Mouse (Mus musculus): ENCODE results near the gene Plekha5. TPM values are rescaled to one million over a fixed set of nuclear protein-coding genes. Genes with fewer than 3 reads are reported as not detected.
"Not testable (repeated sequence)": the region's sequence is repeated elsewhere in the genome, so short reads cannot be mapped to it uniquely, and the experiment has no call there.

Plekha5 gene
- polyA plus RNA-seq, 1 experiment from 2014 or later = 51.4 TPM

DNA sequence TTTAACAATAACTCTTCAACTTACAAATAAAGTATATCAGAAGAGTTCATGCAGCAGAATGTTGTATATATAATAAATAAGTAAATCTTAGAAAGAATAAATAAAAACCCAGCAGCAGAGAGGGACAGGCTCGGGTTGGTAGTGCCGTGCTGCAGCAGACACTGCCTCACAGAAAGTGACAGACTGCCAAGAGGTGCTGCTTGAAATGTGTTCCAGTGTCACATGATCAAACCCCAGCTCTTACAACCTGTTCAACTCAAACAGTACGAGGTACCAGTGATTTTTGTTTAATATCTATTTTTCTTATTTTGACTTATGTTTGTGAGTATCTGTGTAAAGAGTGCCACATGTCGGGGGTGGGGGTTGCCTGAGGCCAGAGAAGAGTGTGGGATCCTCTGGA, 75.1 kb downstream of the Plekha5 start:
- Histone ChIP-seq H3K4me3 (replicated peaks) (no peak overlapping the region), H3K27ac (no peak overlapping the region), H3K9me3 (no peaks in the 10 kb centered on the region), H3K36me3 (replicated peaks) (peaks cover 11% of the 10 kb centered on the region), H3K4me1 (no peaks in the 10 kb centered on the region), H3K27me3 (no peaks in the 10 kb centered on the region), H3K9ac (no peak overlapping the region), H3K4me2 (no peak overlapping the region)
- WGBS = 88% methylated on average over 4 of the region's 4 CpGs
- ATAC-seq (ENCODE audit: low FRiP score) = no peak

DNA sequence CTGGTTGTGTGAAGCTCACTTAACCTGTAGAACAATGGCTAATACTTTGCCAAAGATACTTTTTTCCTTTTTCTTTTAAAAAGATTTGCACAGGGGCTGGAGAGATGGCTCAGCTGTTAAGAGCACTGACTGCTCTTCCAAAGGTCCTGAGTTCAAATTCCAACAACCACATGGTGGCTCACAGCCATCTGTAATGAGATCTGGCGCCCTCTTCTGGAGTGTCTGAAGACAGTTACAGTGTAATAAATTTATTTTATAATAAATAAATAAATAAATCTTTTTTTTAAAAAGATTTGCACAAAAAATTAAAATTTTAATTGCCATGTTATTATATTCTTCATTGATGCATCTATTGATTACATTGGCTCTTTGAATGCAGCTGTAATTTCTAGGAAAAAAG, 77.0 kb downstream of the Plekha5 start:
- H3K9ac ChIP-seq; H3K4me2 ChIP-seq; H3K4me3 ChIP-seq (replicated peaks); H3K27ac ChIP-seq; H3K9me3 ChIP-seq; H3K27me3 ChIP-seq; ATAC-seq (ENCODE audit: low FRiP score); H3K4me1 ChIP-seq: not testable (repeated sequence)
- H3K36me3 ChIP-seq (replicated peaks) = peaks cover 11% of the 10 kb centered on the region
- WGBS = 87% methylated on average over 1 of the region's 1 CpGs

DNA sequence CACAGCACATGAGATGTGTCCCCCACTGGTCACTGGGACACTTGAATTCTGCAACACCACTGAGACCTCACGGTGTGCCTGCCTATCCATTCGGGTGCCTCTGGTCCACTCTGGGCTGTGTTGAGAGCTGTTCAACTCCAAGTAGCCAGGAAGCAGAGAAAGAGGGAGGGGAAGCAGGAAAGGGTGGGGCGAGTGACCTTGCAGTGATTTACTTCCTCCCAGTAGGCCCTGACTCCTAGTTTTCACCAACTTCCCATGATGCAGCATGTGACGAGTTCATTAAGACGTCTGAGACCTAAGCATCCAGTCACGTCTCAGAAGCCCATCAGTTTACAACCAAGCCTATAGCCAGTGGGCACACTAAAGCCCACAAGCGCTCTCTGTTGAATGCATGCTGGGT, 78.0 kb downstream of the Plekha5 start:
- 91% methylated on average over 7 of the region's 7 CpGs for WGBS
- H3K4me3 ChIP-seq (replicated peaks) = no peak overlapping the region
- no peaks in the 10 kb centered on the region for H3K4me1 ChIP-seq
- peaks cover 11% of the 10 kb centered on the region for H3K36me3 ChIP-seq (replicated peaks)
- H3K9me3 ChIP-seq = no peaks in the 10 kb centered on the region
- H3K9ac ChIP-seq = no peak overlapping the region
- no peak for ATAC-seq (ENCODE audit: low FRiP score)
- H3K4me2 ChIP-seq = no peak overlapping the region
- H3K27ac ChIP-seq = no peak overlapping the region
- no peaks in the 10 kb centered on the region for H3K27me3 ChIP-seq

DNA sequence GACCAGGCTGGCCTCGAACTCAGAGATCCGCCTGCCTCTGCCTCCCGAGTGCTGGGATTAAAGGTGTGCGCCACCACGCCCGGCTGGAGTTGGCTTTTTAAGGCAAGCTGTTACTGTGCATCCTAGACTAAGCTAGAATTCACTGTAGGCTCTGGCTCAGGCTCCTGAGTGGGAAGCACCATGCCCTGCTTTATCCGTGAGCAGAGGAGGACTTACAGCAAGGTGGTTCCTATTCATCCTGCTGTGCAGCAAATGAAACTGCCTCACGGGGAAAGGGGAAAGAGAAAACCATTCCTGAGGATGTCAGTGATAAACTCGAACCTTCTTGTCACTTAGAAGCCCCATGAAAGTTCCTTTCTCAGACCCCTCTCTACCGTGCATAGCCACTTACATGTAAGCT, 80.9 kb downstream of the Plekha5 start:
- H3K27me3 ChIP-seq = no peaks in the 10 kb centered on the region
- no peak overlapping the region for H3K9ac ChIP-seq
- WGBS = 89% methylated on average over 10 of the region's 10 CpGs
- no peaks in the 10 kb centered on the region for H3K9me3 ChIP-seq
- peaks cover 11% of the 10 kb centered on the region for H3K36me3 ChIP-seq (replicated peaks)
- no peak overlapping the region for H3K27ac ChIP-seq
- peaks cover 14% of the 10 kb centered on the region for H3K4me1 ChIP-seq
- no peak overlapping the region for H3K4me3 ChIP-seq (replicated peaks)
- no peak for ATAC-seq (ENCODE audit: low FRiP score)
- no peak overlapping the region for H3K4me2 ChIP-seq

DNA sequence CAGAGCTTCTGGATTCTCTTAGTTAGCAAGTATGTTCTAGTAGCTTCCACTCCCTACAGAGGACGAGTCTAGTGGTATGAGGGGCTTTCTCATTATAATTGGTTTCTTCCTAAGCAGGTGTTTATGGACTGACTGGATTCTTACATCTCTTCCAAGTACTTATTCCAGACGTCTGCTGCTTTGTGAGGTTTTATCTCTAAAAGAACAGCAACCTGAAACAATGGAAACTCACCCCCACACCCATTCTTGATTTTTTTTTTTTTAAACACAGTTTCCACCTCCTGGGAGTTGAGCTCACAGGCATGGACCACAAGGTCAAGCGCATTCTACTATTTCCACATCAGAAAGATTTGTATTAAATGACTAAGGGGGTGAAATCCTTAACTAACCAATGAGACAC, 83.8 kb downstream of the Plekha5 start:
- ATAC-seq (ENCODE audit: low FRiP score) = no peak
- H3K4me2 ChIP-seq = no peak overlapping the region
- 52% methylated on average over 3 of the region's 3 CpGs for WGBS
- no peak overlapping the region for H3K4me3 ChIP-seq (replicated peaks)
- no peaks in the 10 kb centered on the region for H3K36me3 ChIP-seq (replicated peaks)
- no peaks in the 10 kb centered on the region for H3K27me3 ChIP-seq
- H3K9ac ChIP-seq = no peak overlapping the region
- H3K27ac ChIP-seq = no peak overlapping the region
- H3K4me1 ChIP-seq = peaks cover 21% of the 10 kb centered on the region
- H3K9me3 ChIP-seq = no peaks in the 10 kb centered on the region

DNA sequence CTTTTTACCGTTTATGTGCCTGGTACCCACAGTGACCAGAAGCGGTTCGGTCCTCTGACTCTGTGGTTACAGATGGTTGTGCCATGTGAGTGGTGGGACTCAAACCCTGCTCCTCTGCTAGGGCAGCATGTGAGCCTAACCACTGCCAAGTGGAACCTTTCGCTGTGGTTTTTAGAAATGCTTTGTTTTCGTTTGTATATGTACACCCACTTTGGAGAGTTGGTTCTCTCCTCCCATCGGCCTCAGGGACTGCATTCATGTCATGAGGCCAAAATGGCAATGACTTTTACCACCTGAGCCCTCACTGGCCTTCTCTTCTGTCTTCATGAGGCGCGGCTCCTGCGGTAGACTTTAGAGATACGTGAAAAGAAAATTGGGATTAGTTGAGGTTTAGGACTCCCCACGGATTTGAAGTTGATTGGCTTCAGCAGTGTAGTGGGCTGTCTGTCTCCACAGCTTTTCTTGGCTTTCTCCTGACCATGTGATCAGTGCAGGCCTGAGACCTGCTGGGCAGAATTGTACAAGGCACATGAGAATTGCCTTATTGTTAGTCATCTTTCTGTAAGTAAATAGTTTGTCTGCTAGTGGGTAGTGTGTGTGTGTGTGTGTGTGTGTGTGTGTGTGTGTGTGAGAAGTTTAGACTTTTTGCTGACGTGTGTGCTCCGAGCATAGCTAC, 84.8 kb downstream of the Plekha5 start:
- no peaks in the 10 kb centered on the region for H3K27me3 ChIP-seq
- no peaks in the 10 kb centered on the region for H3K36me3 ChIP-seq (replicated peaks)
- H3K4me1 ChIP-seq = peaks cover 30% of the 10 kb centered on the region
- no peak overlapping the region for H3K4me3 ChIP-seq (replicated peaks)
- no peak overlapping the region for H3K27ac ChIP-seq
- no peak overlapping the region for H3K9ac ChIP-seq
- 0 out of 2 replicates have a peak, but pooled peaks have one; percentile 62 for ATAC-seq (ENCODE audit: low FRiP score)
- WGBS = 62% methylated on average over 13 of the region's 13 CpGs
- no peak overlapping the region for H3K4me2 ChIP-seq
- H3K9me3 ChIP-seq = no peaks in the 10 kb centered on the region

DNA sequence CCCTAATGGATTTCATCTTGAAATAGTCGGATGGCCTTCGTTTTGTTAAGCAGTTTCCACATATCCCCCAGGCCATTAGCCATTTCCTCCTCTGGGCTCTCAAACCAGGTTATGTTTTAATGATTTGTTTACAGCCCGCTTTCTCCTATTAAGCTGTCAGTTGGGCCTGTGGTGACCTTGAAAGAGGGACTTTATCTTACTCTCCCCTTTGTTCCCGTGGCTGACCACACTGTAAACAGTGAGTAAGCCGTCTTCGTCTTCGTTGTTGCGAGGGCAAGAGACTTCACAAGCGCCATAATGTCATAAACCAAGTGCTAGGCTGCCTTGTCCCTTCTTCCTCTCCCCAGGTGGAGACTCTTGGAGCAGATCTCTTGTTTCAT, 85.3 kb downstream of the Plekha5 start:
- H3K36me3 ChIP-seq (replicated peaks) = no peaks in the 10 kb centered on the region
- no peak overlapping the region for H3K27ac ChIP-seq
- no peak overlapping the region for H3K4me2 ChIP-seq
- H3K4me3 ChIP-seq (replicated peaks) = no peak overlapping the region
- H3K27me3 ChIP-seq = no peaks in the 10 kb centered on the region
- ATAC-seq (ENCODE audit: low FRiP score) = no peak
- no peak overlapping the region for H3K9ac ChIP-seq
- WGBS = 52% methylated on average over 9 of the region's 9 CpGs
- peaks cover 31% of the 10 kb centered on the region for H3K4me1 ChIP-seq
- H3K9me3 ChIP-seq = no peaks in the 10 kb centered on the region

DNA sequence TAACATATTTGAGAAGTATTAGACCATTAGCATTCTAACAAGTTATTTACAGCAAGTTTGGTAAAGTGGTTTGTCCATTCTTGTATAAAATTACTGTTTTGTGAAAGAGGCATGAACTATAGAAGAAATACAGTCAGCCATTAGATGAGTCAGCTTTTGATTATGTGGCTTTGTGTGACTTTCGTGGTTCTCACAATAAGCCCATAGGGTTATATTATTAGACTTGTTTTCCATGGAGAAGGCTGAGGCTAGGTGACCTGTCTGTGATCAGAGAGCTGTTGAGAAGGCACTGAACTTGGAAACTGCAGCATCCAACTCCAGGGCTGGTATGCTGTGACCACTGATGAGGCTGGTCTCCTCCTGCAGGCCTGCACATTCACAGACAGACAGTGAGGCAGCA, 88.2 kb downstream of the Plekha5 start:
- 66% methylated on average over 1 of the region's 1 CpGs for WGBS
- ATAC-seq (ENCODE audit: low FRiP score) = no peak
- no peak overlapping the region for H3K27ac ChIP-seq
- no peak overlapping the region for H3K4me2 ChIP-seq
- H3K36me3 ChIP-seq (replicated peaks) = no peaks in the 10 kb centered on the region
- no peaks in the 10 kb centered on the region for H3K27me3 ChIP-seq
- no peak overlapping the region for H3K4me3 ChIP-seq (replicated peaks)
- H3K9ac ChIP-seq = no peak overlapping the region
- peaks cover 38% of the 10 kb centered on the region for H3K4me1 ChIP-seq
- no peaks in the 10 kb centered on the region for H3K9me3 ChIP-seq

DNA sequence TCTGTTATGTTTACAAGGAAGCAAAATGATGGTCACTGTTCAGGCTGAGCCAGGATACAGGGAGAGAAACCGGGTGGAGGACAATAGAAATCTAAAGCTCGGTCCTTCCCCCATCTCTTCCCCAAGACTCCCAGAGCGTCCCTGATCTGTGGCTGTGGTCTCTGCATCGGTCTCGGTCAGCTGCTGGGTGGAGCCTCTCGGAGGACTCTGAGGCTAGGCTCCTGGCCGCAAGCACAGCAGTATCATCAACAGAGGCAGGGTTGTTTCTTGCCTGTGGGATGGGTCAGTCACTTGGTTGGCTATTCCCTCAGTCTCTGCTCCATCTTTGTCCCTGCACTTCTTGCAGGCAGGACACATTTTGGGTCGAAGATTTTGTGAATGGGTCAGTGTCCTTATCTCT, 88.6 kb downstream of the Plekha5 start:
- no peaks in the 10 kb centered on the region for H3K9me3 ChIP-seq
- 60% methylated on average over 8 of the region's 8 CpGs for WGBS
- no peaks in the 10 kb centered on the region for H3K36me3 ChIP-seq (replicated peaks)
- H3K4me1 ChIP-seq = peaks cover 38% of the 10 kb centered on the region
- H3K9ac ChIP-seq = no peak overlapping the region
- ATAC-seq (ENCODE audit: low FRiP score) = no peak
- no peak overlapping the region for H3K4me3 ChIP-seq (replicated peaks)
- H3K4me2 ChIP-seq = no peak overlapping the region
- H3K27ac ChIP-seq = no peak overlapping the region
- no peaks in the 10 kb centered on the region for H3K27me3 ChIP-seq

DNA sequence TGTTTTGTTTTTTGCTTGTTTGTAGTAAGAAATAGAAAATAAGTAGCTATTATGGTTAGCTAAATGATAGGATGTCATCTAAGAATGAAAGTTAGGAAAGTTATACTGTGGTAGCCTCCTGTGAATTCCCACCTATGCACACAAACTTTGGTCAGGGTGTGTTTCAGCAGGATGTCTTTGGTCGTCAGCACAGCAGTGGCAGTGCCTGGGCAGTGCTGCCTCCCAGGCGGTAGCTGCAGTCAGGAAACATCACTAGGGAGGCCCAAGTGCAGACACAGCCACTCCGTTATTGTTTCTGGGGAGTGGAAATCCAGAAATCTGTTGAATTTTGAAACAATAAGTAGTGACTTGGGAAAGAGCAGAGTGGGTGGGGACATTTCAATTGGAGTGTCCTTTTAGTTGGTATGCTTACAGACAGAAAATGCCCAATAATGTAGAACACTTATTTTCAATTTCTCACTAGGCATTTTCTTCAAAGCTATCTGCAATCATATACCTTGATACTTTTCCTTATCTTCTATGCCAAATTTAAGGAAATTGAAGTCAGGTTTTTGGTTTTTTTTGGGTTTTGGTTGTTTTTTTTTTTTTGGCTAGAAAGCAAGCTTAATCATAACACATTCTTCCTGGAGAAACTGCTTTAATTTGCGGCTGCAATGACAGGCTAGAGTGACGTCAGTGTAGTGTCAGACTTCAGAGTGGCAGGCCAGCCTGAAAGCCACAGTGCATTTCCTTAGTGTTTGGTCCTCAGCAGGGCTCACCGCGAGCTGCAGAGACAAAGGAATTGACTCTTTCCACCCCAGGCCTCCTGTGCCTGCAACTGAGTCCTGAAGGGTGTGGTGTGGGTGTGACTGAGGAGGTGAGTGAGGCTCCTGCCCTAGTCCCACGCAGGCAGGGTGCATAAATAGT, 90.6 kb downstream of the Plekha5 start:
- H3K4me1 ChIP-seq = peaks cover 30% of the 10 kb centered on the region
- 16% methylated on average over 8 of the region's 8 CpGs for WGBS
- H3K9ac ChIP-seq = no peak overlapping the region
- H3K4me3 ChIP-seq (replicated peaks) = no peak overlapping the region
- no peak overlapping the region for H3K4me2 ChIP-seq
- H3K36me3 ChIP-seq (replicated peaks) = no peaks in the 10 kb centered on the region
- no peaks in the 10 kb centered on the region for H3K9me3 ChIP-seq
- H3K27me3 ChIP-seq = no peaks in the 10 kb centered on the region
- H3K27ac ChIP-seq = peak overlapping the region; percentile 53; the same call in 1 of the 2 replicates
- ATAC-seq (ENCODE audit: low FRiP score) = peak; percentile 63

DNA sequence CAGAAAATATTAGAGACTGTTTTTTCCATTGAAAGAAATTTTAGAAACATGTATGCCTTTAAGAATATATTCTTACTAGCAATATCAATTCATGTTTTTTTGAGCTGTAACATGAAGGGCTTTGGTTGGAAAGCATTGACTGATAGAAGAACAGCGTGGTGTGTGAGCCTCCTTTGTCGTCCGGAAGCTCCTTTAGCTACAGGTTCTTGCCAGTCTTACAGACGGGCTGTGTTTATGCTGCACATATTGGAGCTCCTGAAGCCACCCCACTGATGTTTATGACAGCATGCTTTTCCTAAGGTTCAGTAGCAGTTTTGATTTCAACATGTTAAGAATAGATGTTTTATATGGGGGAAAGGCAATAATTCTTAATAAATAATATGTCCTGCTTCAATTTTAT, 91.7 kb downstream of the Plekha5 start:
- H3K4me1 ChIP-seq = peaks cover 39% of the 10 kb centered on the region
- H3K36me3 ChIP-seq (replicated peaks) = no peaks in the 10 kb centered on the region
- no peak for ATAC-seq (ENCODE audit: low FRiP score)
- WGBS = 65% methylated on average over 4 of the region's 4 CpGs
- no peak overlapping the region for H3K9ac ChIP-seq
- H3K9me3 ChIP-seq = no peaks in the 10 kb centered on the region
- H3K27ac ChIP-seq = no peak overlapping the region
- no peaks in the 10 kb centered on the region for H3K27me3 ChIP-seq
- H3K4me2 ChIP-seq = no peak overlapping the region
- H3K4me3 ChIP-seq (replicated peaks) = no peak overlapping the region

DNA sequence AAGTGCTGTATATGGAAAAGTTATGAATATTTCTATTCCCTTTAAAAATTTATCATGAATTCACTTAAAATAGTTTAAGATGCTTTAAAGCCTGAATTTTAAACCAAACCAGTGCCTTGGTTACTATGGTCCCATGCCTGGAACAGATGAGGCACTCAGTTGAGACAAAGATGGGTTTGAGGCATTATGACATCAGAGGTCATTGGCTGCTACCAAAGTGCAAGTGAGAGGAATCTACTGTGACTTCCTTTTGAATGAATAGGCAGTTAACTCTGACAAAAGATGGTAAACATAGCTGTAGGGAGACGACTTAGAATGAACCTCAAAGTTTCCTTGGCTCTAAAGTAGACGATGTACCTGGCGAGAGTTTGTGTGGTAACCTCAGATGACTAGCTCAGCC, 92.3 kb downstream of the Plekha5 start:
- ATAC-seq (ENCODE audit: low FRiP score) = no peak
- peaks cover 43% of the 10 kb centered on the region for H3K4me1 ChIP-seq
- no peaks in the 10 kb centered on the region for H3K36me3 ChIP-seq (replicated peaks)
- H3K4me2 ChIP-seq = no peak overlapping the region
- no peaks in the 10 kb centered on the region for H3K9me3 ChIP-seq
- H3K4me3 ChIP-seq (replicated peaks) = no peak overlapping the region
- no peak overlapping the region for H3K27ac ChIP-seq
- no peaks in the 10 kb centered on the region for H3K27me3 ChIP-seq
- WGBS = 82% methylated on average over 3 of the region's 3 CpGs
- no peak overlapping the region for H3K9ac ChIP-seq

DNA sequence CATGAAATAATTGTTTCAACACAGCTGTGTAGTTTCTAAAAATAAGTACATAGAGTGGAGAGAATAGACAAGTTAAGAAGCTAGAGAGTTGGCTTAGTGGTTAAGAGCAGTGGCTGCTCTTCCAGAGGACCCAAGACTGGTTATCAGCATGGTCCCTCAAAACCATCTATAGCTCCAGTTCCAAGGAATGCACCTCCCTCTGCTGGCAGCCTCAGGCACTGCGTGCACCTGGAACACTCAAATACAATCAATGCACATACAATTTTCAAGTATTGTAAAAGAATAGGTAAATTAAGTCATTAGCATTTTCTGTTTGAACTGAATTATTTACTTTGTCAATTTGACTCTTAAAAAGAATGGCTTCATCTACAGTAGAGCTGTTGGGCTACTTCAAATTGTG, 93.3 kb downstream of the Plekha5 start:
- 68% methylated on average over 1 of the region's 1 CpGs for WGBS
- H3K36me3 ChIP-seq (replicated peaks) = no peaks in the 10 kb centered on the region
- no peak overlapping the region for H3K27ac ChIP-seq
- no peaks in the 10 kb centered on the region for H3K27me3 ChIP-seq
- no peaks in the 10 kb centered on the region for H3K9me3 ChIP-seq
- peaks cover 41% of the 10 kb centered on the region for H3K4me1 ChIP-seq
- no peak overlapping the region for H3K4me2 ChIP-seq
- H3K4me3 ChIP-seq (replicated peaks) = no peak overlapping the region
- ATAC-seq (ENCODE audit: low FRiP score) = no peak
- no peak overlapping the region for H3K9ac ChIP-seq

Measured in forebrain, embryonic 12.5 days (tissue).